Mouse (Mus musculus): ENCODE data around the gene Tsc22d2. TPM values are rescaled to one million over a fixed set of nuclear protein-coding genes. Genes with fewer than 3 reads are reported as not detected.

The Tsc22d2 gene
- 10 to 100 TPM; 27.4 to 32.6 TPM for total RNA-seq (2023)

GRCm38 (mm10) chr3:58414234-58414938, at the start of gene Tsc22d2:
Gene Tsc22d2 (plus strand): TSS chr3:58414715.

Other genes starting within 250 kb of the Tsc22d2 start
- gene Eif2a, start 111.1 kb downstream of the Tsc22d2 start, total RNA-seq (2023) = 10 to 100 TPM; 36.7 to 37.9 TPM
- gene Serp1, start 111.2 kb downstream of the Tsc22d2 start, total RNA-seq (2023) = 100 to 1,000 TPM in 1 of 2 experiments, 10 to 100 TPM in 1; 100.0 to 105 TPM
- gene Selenot, start 161.9 kb downstream of the Tsc22d2 start, total RNA-seq (2023) = 10 to 100 TPM; 75.5 to 82.5 TPM
- gene Erich6, start 222.5 kb downstream of the Tsc22d2 start, total RNA-seq (2023) = not detected

Data from neutrophil, adult 83 days (primary cell).